Mouse (Mus musculus) MEL (cell line): ENCODE measurements at regions not wholly inside any gene's neighbourhood (a gene's known extent, or its start where the extent isn't known, plus 50 kb on each side); places are given as distances from the start of the nearest gene placed in this dataset.

Experiments
- DNase-seq: peaks from one replicate; pipeline ENCODE4 v3.0.0; 2011; ENCODE audit warnings: low read depth, low spot score
- H3K27ac ChIP-seq: 2 replicates; pipeline ENCODE4 v1.5.1; 2012; ENCODE audit warnings: low read depth, mild to moderate bottlenecking, control low read depth, low read length, moderate library complexity; ENCODE audit not compliant: control insufficient read depth
- H3K27me3 ChIP-seq, 2 experiments: fragments of 150-350 bp in 1 of 2; sonication (generic) in 1 of 2; 2 replicates each; pipeline ENCODE4 v1.6.1; 2012; ENCODE audit warnings: low read length in 2 of 2, mild to moderate bottlenecking in 2 of 2, improper control_type of control experiment in 1 of 2, moderate library complexity in 1 of 2; ENCODE audit not compliant: insufficient read depth in 2 of 2, control insufficient read depth in 1 of 2
- H3K36me3 ChIP-seq, 2 experiments: 2 replicates each; pipeline ENCODE4 v1.6.1; 2012 to 2014; ENCODE audit warnings: low read length in 2 of 2, improper control_type of control experiment in 1 of 2, inconsistent platforms in 1 of 2, mild to moderate bottlenecking in 1 of 2; ENCODE audit not compliant: insufficient read depth in 2 of 2, control insufficient read depth in 1 of 2
- H3K4me1 ChIP-seq, 2 experiments: fragments of 150-350 bp in 1 of 2; sonication (generic) in 1 of 2; 2 replicates each; pipeline ENCODE4 v1.6.1; 2012; ENCODE audit warnings: low read length in 2 of 2, improper control_type of control experiment in 1 of 2, mild to moderate bottlenecking in 1 of 2; ENCODE audit not compliant: insufficient read depth in 2 of 2, control insufficient read depth in 1 of 2
- H3K4me3 ChIP-seq, 2 experiments: fragments of 150-350 bp in 1 of 2; sonication (generic) in 1 of 2; 2 replicates each; pipeline ENCODE4 v1.5.1; 2012; ENCODE audit warnings: low read depth in 2 of 2, low read length in 2 of 2, mild to moderate bottlenecking in 2 of 2, moderate library complexity in 2 of 2, control low read depth in 1 of 2, improper control_type of control experiment in 1 of 2; ENCODE audit not compliant: control insufficient read depth in 1 of 2, insufficient read depth in 1 of 2
- H3K79me2 ChIP-seq: 2 replicates; pipeline ENCODE4 v1.6.1; 2012; ENCODE audit warnings: mild to moderate bottlenecking, low read length, moderate library complexity; ENCODE audit not compliant: control insufficient read depth, poor library complexity, insufficient read depth
- H3K9ac ChIP-seq: 2 replicates; pipeline ENCODE4 v1.6.1; 2012; ENCODE audit warnings: low read depth, mild to moderate bottlenecking, control low read depth, low read length, moderate library complexity; ENCODE audit not compliant: control insufficient read depth, poor library complexity, severe bottlenecking
- H3K9me3 ChIP-seq: fragments of 150-350 bp; sonication (generic); replicated peaks from 2 replicates; pipeline ENCODE4 v1.6.1; 2012; ENCODE audit warnings: mild to moderate bottlenecking, low read length, improper control_type of control experiment, moderate library complexity; ENCODE audit not compliant: insufficient read depth
- BHLHE40 ChIP-seq: IDR thresholded peaks from 2 replicates; pipeline ENCODE4 v1.6.1; 2012; ENCODE audit warnings: low read depth, mild to moderate bottlenecking, inconsistent platforms, low read length, improper control_type of control experiment, borderline replicate concordance
- CHD1 ChIP-seq: IDR thresholded peaks from 2 replicates; pipeline ENCODE4 v1.6.1; 2012; ENCODE audit warnings: low read depth, mild to moderate bottlenecking, inconsistent platforms, low read length, improper control_type of control experiment
- CHD2 ChIP-seq: IDR thresholded peaks from 2 replicates; pipeline ENCODE4 v1.6.1; 2011; ENCODE audit warnings: low read length, improper control_type of control experiment
- CTCF ChIP-seq, 3 experiments: IDR thresholded peaks in 2 of 3; conservative IDR thresholded peaks in 1 of 3; 2 replicates each; pipeline ENCODE4 v1.5.1; 2011 to 2012; ENCODE audit warnings: low read length in 3 of 3, low read depth in 2 of 3, mild to moderate bottlenecking in 2 of 3, improper control_type of control experiment in 1 of 3, inconsistent platforms in 1 of 3, mixed read lengths in 1 of 3, moderate library complexity in 1 of 3; ENCODE audit not compliant: control insufficient read depth in 1 of 3, insufficient read depth in 1 of 3, poor library complexity in 1 of 3, severe bottlenecking in 1 of 3
- E2F4 ChIP-seq: IDR thresholded peaks from 2 replicates; pipeline ENCODE4 v1.6.1; 2011; ENCODE audit warnings: low read depth, low read length, improper control_type of control experiment, borderline replicate concordance
- ETS1 ChIP-seq: IDR thresholded peaks from 2 replicates; pipeline ENCODE4 v1.6.1; 2012; ENCODE audit warnings: low read depth, mild to moderate bottlenecking, inconsistent platforms, low read length, improper control_type of control experiment, moderate library complexity
- GABPA ChIP-seq: IDR thresholded peaks from 2 replicates; pipeline ENCODE4 v1.6.1; 2012; ENCODE audit warnings: low read depth, mild to moderate bottlenecking, inconsistent platforms, low read length, improper control_type of control experiment, moderate library complexity
- GATA1 ChIP-seq: IDR thresholded peaks from 2 replicates; pipeline ENCODE4 v1.6.1; 2011; ENCODE audit warnings: low read depth, low read length, improper control_type of control experiment
- JUND ChIP-seq: IDR thresholded peaks from 2 replicates; pipeline ENCODE4 v1.6.1; 2011; ENCODE audit warnings: low read depth, mild to moderate bottlenecking, improper control_type of control experiment, low read length
- KAT2A ChIP-seq: conservative IDR thresholded peaks from 2 replicates; pipeline ENCODE4 v1.6.1; 2012; ENCODE audit warnings: low read depth, low read length, improper control_type of control experiment, inconsistent platforms
- MAX ChIP-seq: IDR thresholded peaks from 2 replicates; pipeline ENCODE4 v1.6.1; 2011; ENCODE audit warnings: low read length, improper control_type of control experiment
- MEF2A ChIP-seq: IDR thresholded peaks from 2 replicates; pipeline ENCODE4 v1.6.1; 2014; ENCODE audit warnings: low read depth, mild to moderate bottlenecking, inconsistent platforms, low read length, improper control_type of control experiment; ENCODE audit not compliant: poor library complexity, insufficient replicate concordance, severe bottlenecking; ENCODE audit errors: extremely low read depth
- MXI1 ChIP-seq: IDR thresholded peaks from 2 replicates; pipeline ENCODE4 v1.6.1; 2011; ENCODE audit warnings: mild to moderate bottlenecking, low read depth, low read length, improper control_type of control experiment
- MYC ChIP-seq: IDR thresholded peaks from 2 replicates; pipeline ENCODE4 v1.6.1; 2011; ENCODE audit warnings: low read depth, mild to moderate bottlenecking, low read length, improper control_type of control experiment, moderate library complexity
- NRF1 ChIP-seq: IDR thresholded peaks from 2 replicates; pipeline ENCODE4 v1.6.1; 2014; ENCODE audit warnings: low read depth, mild to moderate bottlenecking, inconsistent platforms, low read length, improper control_type of control experiment, moderate library complexity; ENCODE audit not compliant: poor library complexity, insufficient read depth, severe bottlenecking
- POLR2A ChIP-seq, 2 experiments: IDR thresholded peaks; 2 replicates each; pipeline ENCODE4 v1.6.1; 2011 to 2012; ENCODE audit warnings: low read length in 2 of 2, mild to moderate bottlenecking in 2 of 2, control low read depth in 1 of 2, improper control_type of control experiment in 1 of 2, low read depth in 1 of 2, moderate library complexity in 1 of 2; ENCODE audit not compliant: control insufficient read depth in 1 of 2, insufficient read depth in 1 of 2, poor library complexity in 1 of 2
- POLR2AphosphoS5 ChIP-seq: IDR thresholded peaks from 2 replicates; pipeline ENCODE4 v1.6.1; 2012; ENCODE audit warnings: low read depth, borderline replicate concordance, mild to moderate bottlenecking, inconsistent platforms, low read length, moderate library complexity, mixed read lengths
- SIN3A ChIP-seq: IDR thresholded peaks from 2 replicates; pipeline ENCODE4 v1.6.1; 2012; ENCODE audit warnings: low read length, improper control_type of control experiment, inconsistent platforms
- SMC3 ChIP-seq: IDR thresholded peaks from 2 replicates; pipeline ENCODE4 v1.6.1; 2011; ENCODE audit warnings: low read depth, low read length, improper control_type of control experiment
- TAL1 ChIP-seq: IDR thresholded peaks from 2 replicates; pipeline ENCODE4 v1.6.1; 2012; ENCODE audit warnings: mild to moderate bottlenecking, inconsistent platforms, low read length, moderate library complexity, mixed read lengths
- TBP ChIP-seq: IDR thresholded peaks from 2 replicates; pipeline ENCODE4 v1.8.0; 2011; ENCODE audit warnings: low read depth, low read length, improper control_type of control experiment
- UBTF ChIP-seq: IDR thresholded peaks from 2 replicates; pipeline ENCODE4 v1.6.1; 2012; ENCODE audit warnings: low read depth, mild to moderate bottlenecking, inconsistent platforms, low read length, improper control_type of control experiment, moderate library complexity, borderline replicate concordance; ENCODE audit not compliant: insufficient read depth
- USF1 ChIP-seq: IDR thresholded peaks from 2 replicates; pipeline ENCODE4 v1.6.1; 2014; ENCODE audit warnings: low read depth, mild to moderate bottlenecking, inconsistent platforms, low read length, improper control_type of control experiment, moderate library complexity
- USF2 ChIP-seq, 2 experiments: IDR thresholded peaks; 2 replicates each; pipeline ENCODE4 v1.6.1; 2011 to 2012; ENCODE audit warnings: improper control_type of control experiment in 2 of 2, low read length in 2 of 2, borderline replicate concordance in 1 of 2, inconsistent platforms in 1 of 2, low read depth in 1 of 2, mild to moderate bottlenecking in 1 of 2; ENCODE audit not compliant: insufficient read depth in 1 of 2
- ZKSCAN1 ChIP-seq: IDR thresholded peaks from 2 replicates; pipeline ENCODE4 v1.6.1; 2012; ENCODE audit warnings: low read depth, mild to moderate bottlenecking, inconsistent platforms, low read length, improper control_type of control experiment, moderate library complexity
- ZNF384 ChIP-seq: IDR thresholded peaks from 2 replicates; pipeline ENCODE4 v1.6.1; 2012; ENCODE audit warnings: low read depth, mild to moderate bottlenecking, inconsistent platforms, low read length, improper control_type of control experiment

GRCm38 (mm10) chr16:95844691-95845090, 142.8 kb downstream of the Ets2 start:
- peaks cover 0 to 4% of the 10 kb centered on the region in 2 experiments; a peak in 1 of 4 replicates for H3K4me1 ChIP-seq
- H3K36me3 ChIP-seq, result no peaks in the 10 kb centered on the region
- no peak for DNase-seq
- TF ChIP-seq POLR2A (IDR thresholded peaks at IDR 0.05; ENCODE audit: control insufficient read depth in 1 of 2, insufficient read depth in 1 of 2, low read depth in 1 of 2, low read length in 2 of 2, poor library complexity in 1 of 2) (no peak), UBTF (no peak), CHD1 (no peak), SIN3A (no peak), MAX (no peak), ZNF384 (no peak), CTCF (IDR thresholded peaks at IDR 0.05 in 2 of 3, conservative IDR thresholded peaks at IDR 0.05 in 1 of 3; ENCODE audit: control insufficient read depth in 1 of 3, insufficient read depth in 1 of 3, low read depth in 2 of 3, low read length in 3 of 3, poor library complexity in 1 of 3, severe bottlenecking in 1 of 3) (no peak), KAT2A (no peak), BHLHE40 (no peak), MXI1 (no peak), USF2 (IDR thresholded peaks at IDR 0.05; ENCODE audit: borderline replicate concordance in 1 of 2, insufficient read depth in 1 of 2, low read depth in 1 of 2, low read length in 2 of 2) (no peak), MYC (no peak), TAL1 (no peak), TBP (no peak), JUND (no peak), POLR2AphosphoS5 (no peak), USF1 (no peak), E2F4 (no peak), SMC3 (no peak), MEF2A (no peak)
- H3K27me3 ChIP-seq, result no peaks in the 10 kb centered on the region
- H3K27ac ChIP-seq, result no peak overlapping the region
- no peaks in the 10 kb centered on the region for H3K9me3 ChIP-seq
- H3K9ac ChIP-seq, result no peak overlapping the region
- no peaks in the 10 kb centered on the region for H3K79me2 ChIP-seq
- no peak overlapping the region for H3K4me3 ChIP-seq

GRCm38 (mm10) chr16:95842766-95843165, 140.9 kb downstream of the Ets2 start:
- H3K9ac ChIP-seq, result no peak overlapping the region
- no peak overlapping the region for H3K27ac ChIP-seq
- no peaks in the 10 kb centered on the region for H3K4me1 ChIP-seq
- DNase-seq, result no peak
- H3K79me2 ChIP-seq, result no peaks in the 10 kb centered on the region
- H3K36me3 ChIP-seq, result no peaks in the 10 kb centered on the region
- H3K4me3 ChIP-seq, result no peak overlapping the region
- no peak for TF ChIP-seq CTCF (IDR thresholded peaks at IDR 0.05 in 2 of 3, conservative IDR thresholded peaks at IDR 0.05 in 1 of 3; ENCODE audit: control insufficient read depth in 1 of 3, insufficient read depth in 1 of 3, low read depth in 2 of 3, low read length in 3 of 3, poor library complexity in 1 of 3, severe bottlenecking in 1 of 3)
- no peak for TF ChIP-seq CHD2
- TF ChIP-seq UBTF, result no peak
- no peak for TF ChIP-seq GATA1
- TF ChIP-seq POLR2AphosphoS5, result no peak
- no peak for TF ChIP-seq GABPA
- no peak for TF ChIP-seq TBP
- TF ChIP-seq NRF1, result no peak
- no peak for TF ChIP-seq ETS1
- TF ChIP-seq BHLHE40, result no peak
- TF ChIP-seq MXI1, result no peak
- TF ChIP-seq MYC, result no peak
- TF ChIP-seq ZKSCAN1, result no peak
- TF ChIP-seq USF1, result no peak
- no peak for TF ChIP-seq TAL1
- TF ChIP-seq USF2 (IDR thresholded peaks at IDR 0.05; ENCODE audit: borderline replicate concordance in 1 of 2, insufficient read depth in 1 of 2, low read depth in 1 of 2, low read length in 2 of 2), result no peak
- H3K9me3 ChIP-seq, result no peaks in the 10 kb centered on the region
- no peaks in the 10 kb centered on the region for H3K27me3 ChIP-seq
